In the genomic region with DNA sequence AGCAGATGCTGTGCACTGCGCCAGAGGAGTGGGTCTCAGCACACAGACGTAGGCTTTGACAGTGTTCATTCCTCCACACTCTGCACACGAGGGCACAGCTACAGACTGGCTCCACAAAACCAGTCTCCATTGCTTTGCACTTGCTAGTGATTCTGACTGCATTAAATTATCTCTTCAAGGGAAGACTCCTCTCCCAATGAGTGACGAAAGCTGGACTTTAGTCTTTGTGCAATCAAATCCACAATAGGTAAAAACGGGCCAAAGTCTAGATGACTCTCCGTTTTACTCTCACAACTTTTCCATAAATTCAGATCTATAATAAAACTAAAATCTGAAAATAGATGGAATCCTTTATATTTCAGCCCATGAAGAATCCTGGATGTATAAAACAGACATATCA, we compare ENCODE assay signal across 20 mouse cellular contexts.
"Had no signal": no experiment of that assay in that cellular context is flagged by ENCODE, and none has a peak within 500 bp of the region (broad histone marks: within the 10 kb centered on the region; RNA-seq: fewer than 3 reads in every experiment).

No protein-coding gene starts in this region.

- H3K9ac ChIP-seq: kidney, embryonic 15.5 days; liver, embryonic 14.5 days; midbrain, embryonic 13.5 days; neural tube, embryonic 13.5 days had no signal

- DNase-seq: kidney, adult 11 months; kidney, adult 8-10 months; kidney, postnatal 10 days; kidney, postnatal 36 days; layer of hippocampus, adult 9-11 months; lung, adult 2 months; lung, postnatal 14 days; lung, postnatal 4 days; retina, postnatal 1 day; right cerebral cortex, postnatal 25 days; thymus, adult 18-20 months; thymus, postnatal 4 days had no signal

- ATAC-seq: midbrain, embryonic 13.5 days; midbrain, embryonic 16.5 days had no signal

- H3K4me1 ChIP-seq: kidney, embryonic 15.5 days; neural tube, embryonic 13.5 days had no signal

- H3K36me3 ChIP-seq: kidney, embryonic 15.5 days; midbrain, embryonic 13.5 days had no signal

- H3K27me3 ChIP-seq: kidney, embryonic 15.5 days; midbrain, embryonic 13.5 days; neural tube, embryonic 13.5 days had no signal

- H3K9me3 ChIP-seq: kidney, embryonic 15.5 days; midbrain, embryonic 10.5 days; midbrain, embryonic 13.5 days; neural tube, embryonic 13.5 days had no signal

- H3K27ac ChIP-seq: kidney, embryonic 15.5 days; layer of hippocampus, adult 2 months; liver, embryonic 14.5 days; midbrain, embryonic 10.5 days; midbrain, embryonic 13.5 days; neural tube, embryonic 13.5 days had no signal

- H3K4me2 ChIP-seq: kidney, embryonic 15.5 days; midbrain, embryonic 13.5 days; neural tube, embryonic 13.5 days had no signal

- H3K4me3 ChIP-seq: kidney, embryonic 15.5 days; layer of hippocampus, adult 2 months; midbrain, embryonic 10.5 days; midbrain, embryonic 13.5 days; myocyte; neural tube, embryonic 13.5 days had no signal
